Mouse (Mus musculus): ENCODE data around the gene Apba1.

- no peak for TF ChIP-seq CTCF (IDR thresholded peaks at IDR 0.05; ENCODE audit: extremely low read depth, insufficient read depth, low read length)
- TF ChIP-seq POLR2A (IDR thresholded peaks at IDR 0.05; ENCODE audit: extremely low read depth, insufficient read depth, low read length), result no peak
Measured at GRCm38 (mm10) chr19:23834721-23835120, 76.0 kb downstream of the Apba1 start.

Data from cortical plate, adult 2 months (tissue).